Mouse (Mus musculus): ENCODE data around the gene Cd36.

Cd36 gene

GRCm38 (mm10) chr5:17858399-17858798 lies 30.2 kb downstream of the Cd36 start:
- no peak for DNase-seq (ENCODE audit: low read depth, low spot score)

DNA sequence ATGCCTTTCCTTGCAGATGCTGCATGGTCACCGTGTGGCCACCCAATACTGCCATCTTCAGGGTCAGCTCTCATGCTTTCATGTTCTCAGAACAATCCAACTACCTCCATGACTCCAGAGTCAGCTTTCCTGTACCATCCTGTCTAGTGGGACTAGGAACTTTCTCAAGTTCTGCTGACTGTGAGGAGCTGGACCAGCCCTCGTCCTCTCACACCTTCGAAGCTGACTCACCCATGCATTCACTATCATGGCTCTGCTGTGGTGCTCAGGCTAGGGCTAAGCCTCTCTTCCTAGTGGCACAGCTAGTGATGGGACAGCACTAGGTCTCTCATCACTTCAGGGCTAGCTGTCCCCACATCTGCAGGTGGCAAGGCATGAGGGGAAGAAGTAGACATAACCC lies 30.7 kb downstream of the Cd36 start:
- no peak for DNase-seq (ENCODE audit: low read depth, low spot score)

DNA sequence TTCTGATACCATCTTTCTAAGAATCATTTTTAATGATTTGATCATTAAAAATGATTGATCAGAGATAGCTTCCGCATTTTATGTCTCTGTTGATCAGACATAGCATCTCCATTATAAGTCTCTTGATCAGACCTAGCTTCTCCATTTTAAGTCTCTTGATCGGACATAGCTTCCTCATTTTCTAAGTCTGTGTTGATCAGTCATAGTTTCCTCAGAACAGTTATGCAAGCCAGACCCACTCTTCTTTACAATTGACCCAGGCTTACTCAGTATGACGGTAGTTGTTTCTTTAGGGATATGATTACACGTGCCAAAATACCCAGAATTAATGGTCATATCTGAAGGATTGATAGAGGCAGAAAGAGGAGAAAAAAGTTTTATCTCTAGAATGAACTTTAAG lies 31.3 kb downstream of the Cd36 start:
- no peak for DNase-seq (ENCODE audit: low read depth, low spot score)

GRCm38 (mm10) chr5:17854127-17854923 lies 34.3 kb downstream of the Cd36 start:
- DNase-seq (ENCODE audit: low read depth, low spot score), result no peak

- DNase-seq (ENCODE audit: low read depth, low spot score), result peak; percentile 0
Measured at GRCm38 (mm10) chr5:17850582-17850981, 38.0 kb downstream of the Cd36 start.

- no peak for DNase-seq (ENCODE audit: low read depth, low spot score)
Measured at GRCm38 (mm10) chr5:17849582-17849981, 39.0 kb downstream of the Cd36 start.

DNA sequence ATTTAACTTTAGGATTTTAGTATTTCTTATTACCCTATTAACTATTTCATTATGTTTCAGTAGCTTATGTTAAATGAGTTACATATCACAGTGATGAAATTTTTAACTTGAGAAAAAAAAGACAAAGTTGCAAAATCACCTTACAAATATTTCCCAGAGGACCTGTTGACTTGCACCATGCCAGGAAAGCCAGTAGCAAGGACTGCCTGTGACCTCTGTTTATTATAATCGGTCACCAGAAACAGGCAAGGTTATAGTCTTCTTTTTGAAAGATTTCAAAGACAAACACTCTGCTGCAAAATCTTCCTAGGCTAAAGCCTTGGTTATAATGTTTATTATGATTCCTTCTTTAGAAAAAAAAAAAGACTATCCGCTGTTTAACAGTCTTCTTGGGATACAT lies 39.9 kb downstream of the Cd36 start:
- DNase-seq (ENCODE audit: low read depth, low spot score), result no peak

DNA sequence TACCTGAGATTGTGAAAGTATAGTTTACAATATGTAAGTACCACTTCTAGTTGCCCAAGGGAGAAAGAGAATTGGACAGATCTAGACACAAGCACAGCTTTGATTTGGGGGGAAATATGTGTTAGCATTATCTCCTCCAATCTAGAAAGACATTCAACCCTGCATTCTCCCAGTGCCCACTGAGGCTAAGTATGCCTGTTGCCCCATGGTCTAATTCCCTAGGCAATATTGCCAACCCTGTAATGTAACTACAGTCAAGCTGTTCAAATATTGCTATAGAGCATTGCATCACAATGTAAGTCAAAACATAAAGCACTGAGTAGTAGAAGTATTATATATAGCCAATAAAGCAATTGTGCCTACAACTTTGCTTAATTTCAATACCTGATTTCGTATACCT lies 40.3 kb downstream of the Cd36 start:
- DNase-seq (ENCODE audit: low read depth, low spot score), result no peak

- DNase-seq (ENCODE audit: low read depth, low spot score), result no peak
Measured at GRCm38 (mm10) chr5:17843921-17844320, 44.7 kb downstream of the Cd36 start.

DNA sequence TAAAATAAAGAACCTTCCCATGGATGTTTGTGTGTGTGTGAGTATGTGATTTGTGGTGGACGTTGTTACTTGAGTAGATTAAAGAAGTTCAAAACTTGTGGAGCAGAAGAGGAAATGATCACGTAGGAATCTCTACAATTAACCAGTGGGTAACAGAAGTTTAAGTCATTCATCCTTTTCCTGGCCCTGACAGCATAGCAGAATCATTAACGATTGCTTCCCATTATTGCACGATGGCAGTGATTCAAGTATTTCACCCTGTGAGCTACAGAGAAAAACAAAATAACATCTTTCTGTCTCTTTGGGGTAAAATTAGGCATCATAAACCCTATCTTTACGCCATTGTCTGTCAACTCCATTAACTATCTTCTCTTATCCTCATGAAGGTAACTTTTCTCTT lies 45.3 kb downstream of the Cd36 start:
- DNase-seq (ENCODE audit: low read depth, low spot score), result no peak

GRCm38 (mm10) chr5:17842111-17842729 lies 46.4 kb downstream of the Cd36 start:
- no peak for DNase-seq (ENCODE audit: low read depth, low spot score)

GRCm38 (mm10) chr5:17839549-17839948 lies 49.1 kb downstream of the Cd36 start:
- no peak for DNase-seq (ENCODE audit: low read depth, low spot score)

DNA sequence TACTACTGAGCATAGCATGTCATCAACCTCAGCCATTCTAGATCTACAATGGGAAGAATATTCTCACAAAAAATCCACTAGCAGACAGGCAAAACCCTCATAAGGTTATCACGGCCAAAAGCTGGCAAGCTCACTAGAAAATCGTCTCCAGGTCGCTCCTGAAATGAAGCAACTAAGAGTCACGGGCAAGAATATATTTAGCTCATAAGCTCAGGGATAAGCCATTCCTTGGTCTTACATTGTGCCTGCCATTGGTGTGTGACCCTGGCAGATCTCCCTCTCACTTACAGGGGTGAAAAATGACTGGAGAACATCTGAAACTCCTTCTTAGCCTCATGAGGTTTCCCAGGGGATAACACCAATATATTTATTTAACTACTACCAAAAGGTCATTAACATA lies 52.2 kb downstream of the Cd36 start:
- no peak for DNase-seq (ENCODE audit: low read depth, low spot score)

- DNase-seq (ENCODE audit: low read depth, low spot score), result no peak
Measured at GRCm38 (mm10) chr5:17835302-17836097, 53.1 kb downstream of the Cd36 start.

DNA sequence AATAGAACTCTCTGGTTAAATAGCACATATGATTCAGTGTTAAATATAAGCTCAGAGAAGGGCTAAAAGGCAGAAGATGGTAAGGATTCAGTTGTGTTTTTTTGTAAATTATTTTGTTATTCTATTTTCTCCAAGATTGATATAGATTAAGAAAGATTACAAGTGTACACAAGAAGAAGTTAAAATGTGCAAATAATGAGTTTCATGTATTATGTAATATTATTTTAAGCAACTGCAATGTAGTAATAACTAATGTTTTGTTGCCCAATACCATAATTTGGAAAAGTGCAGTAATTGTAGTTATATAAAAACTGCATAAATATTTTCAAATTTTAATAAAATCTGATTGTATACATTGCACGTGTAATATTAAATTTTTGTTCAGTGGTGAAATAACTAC lies 54.8 kb downstream of the Cd36 start:
- DNase-seq (ENCODE audit: low read depth, low spot score), result no peak

DNA sequence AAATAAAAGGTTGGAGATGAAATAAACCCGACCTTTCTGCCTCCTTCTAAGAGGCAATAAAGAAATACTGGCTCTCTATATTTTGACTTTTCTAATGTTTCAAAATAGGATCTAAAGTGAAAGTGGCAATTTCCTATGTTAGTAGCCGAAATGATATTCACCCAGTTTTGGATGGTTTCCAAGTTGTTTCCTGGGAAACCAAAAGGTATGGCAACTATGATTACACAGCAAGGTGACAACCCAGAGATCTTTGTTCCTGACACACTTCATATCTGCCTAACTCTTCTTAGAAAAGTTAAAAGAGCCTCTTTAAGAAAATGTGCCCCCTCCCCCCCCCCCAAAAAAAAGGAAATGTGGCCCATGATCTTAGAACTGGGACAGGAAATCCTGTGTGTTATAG lies 58.1 kb downstream of the Cd36 start:
- DNase-seq (ENCODE audit: low read depth, low spot score), result no peak

DNA sequence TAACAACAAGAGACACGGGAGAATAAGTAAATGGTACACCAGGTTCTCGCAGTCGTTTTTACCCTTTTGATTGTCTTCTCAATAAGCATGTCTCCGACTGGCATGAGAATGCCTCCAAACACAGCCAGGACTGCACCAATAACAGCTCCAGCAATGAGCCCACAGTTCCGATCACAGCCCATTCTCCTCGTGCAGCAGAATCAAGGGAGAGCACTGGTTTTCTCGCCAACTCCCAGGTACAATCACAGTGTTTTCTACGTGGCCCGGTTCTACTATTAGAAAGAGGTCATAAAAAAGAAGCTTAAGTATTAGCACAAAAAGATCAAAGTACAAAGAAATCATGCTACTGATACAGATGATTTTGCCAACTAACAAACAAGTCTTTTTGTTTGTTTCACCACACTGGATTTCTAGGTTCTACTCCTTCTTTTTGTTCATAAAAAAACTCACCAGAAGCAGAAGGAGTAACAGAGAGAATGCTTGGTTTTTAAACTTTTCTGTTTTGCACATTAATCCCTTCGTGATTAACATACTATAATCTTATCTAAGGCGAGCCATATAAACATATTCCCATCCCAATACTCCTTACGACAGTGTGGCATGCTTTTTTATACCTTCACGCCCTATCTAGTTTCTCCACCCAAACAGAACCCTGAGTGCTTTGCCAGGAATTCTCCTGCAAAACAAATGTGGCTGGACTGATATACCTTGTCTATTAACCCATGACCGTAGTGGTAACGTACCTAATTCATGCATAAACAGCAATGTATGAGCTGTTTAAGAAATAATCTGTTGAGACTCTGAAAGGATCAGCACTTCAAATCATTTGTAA lies 59.7 kb downstream of the Cd36 start:
- no peak for DNase-seq (ENCODE audit: low read depth, low spot score)

GRCm38 (mm10) chr5:17821395-17821794 lies 67.2 kb downstream of the Cd36 start:
- DNase-seq (ENCODE audit: low read depth, low spot score), result no peak

GRCm38 (mm10) chr5:17820239-17820999 lies 68.2 kb downstream of the Cd36 start:
- no peak for DNase-seq (ENCODE audit: low read depth, low spot score)

GRCm38 (mm10) chr5:17816170-17816569 lies 72.4 kb downstream of the Cd36 start:
- DNase-seq (ENCODE audit: low read depth, low spot score), result no peak

- no peak for DNase-seq (ENCODE audit: low read depth, low spot score)
Measured at GRCm38 (mm10) chr5:17810336-17810735, 78.3 kb downstream of the Cd36 start.
